Mouse (Mus musculus): Measurements from ENCODE around the gene Tnfrsf13b.
"Not testable (repeated sequence)": the region's sequence is repeated elsewhere in the genome, so short reads cannot be mapped to it uniquely, and the experiment has no call there.

Gene Tnfrsf13b

DNA sequence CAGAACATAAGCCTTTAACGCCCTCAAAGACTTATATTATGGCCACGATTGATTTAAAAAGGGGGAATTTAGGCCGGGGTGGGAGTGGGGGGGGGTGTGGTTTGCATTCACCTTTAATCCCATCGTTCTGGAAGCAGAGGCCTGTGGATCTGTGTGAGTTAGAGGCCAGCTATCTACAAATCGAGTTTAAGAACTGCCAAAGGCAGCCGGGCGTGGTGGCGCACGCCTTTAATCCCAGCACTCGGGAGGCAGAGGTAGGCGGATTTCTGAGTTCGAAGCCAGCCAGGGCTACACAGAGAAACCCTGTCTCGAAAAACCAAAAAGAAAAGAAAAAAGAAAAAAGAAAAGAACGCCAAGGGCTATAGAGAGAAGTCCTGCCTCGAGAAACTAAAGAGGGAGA, 46.9 kb downstream of the Tnfrsf13b start:
- not testable (repeated sequence) for DNase-seq (ENCODE audit: low spot score in 2 of 2)

DNA sequence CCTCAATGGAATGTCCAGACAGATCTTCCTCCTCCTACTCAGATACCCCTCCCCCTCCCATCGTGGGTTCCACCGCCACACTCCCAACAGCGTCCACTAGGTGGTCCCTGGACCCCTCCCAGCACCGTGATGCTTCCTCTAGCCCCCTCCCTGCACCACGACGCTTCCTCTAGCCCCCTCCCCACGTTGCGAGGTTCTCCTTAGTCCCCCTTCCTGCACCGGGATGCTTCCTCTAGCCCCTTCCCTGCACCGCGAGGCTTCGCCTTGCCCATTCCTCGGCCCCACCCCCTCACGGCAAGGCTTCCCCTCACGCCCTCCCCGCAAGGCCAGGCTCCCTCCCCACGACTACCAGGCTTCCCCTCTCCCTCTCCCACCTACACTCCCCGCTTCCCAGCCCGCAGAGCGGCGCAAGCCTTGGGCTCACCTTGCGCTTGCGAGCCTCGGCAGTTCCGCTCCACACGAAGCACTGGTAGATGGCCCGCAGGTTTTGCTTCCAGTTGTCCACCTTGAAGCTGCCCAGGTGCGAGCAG, 47.8 kb downstream of the Tnfrsf13b start:
- DNase-seq (ENCODE audit: low spot score in 2 of 2) = no peak

DNA sequence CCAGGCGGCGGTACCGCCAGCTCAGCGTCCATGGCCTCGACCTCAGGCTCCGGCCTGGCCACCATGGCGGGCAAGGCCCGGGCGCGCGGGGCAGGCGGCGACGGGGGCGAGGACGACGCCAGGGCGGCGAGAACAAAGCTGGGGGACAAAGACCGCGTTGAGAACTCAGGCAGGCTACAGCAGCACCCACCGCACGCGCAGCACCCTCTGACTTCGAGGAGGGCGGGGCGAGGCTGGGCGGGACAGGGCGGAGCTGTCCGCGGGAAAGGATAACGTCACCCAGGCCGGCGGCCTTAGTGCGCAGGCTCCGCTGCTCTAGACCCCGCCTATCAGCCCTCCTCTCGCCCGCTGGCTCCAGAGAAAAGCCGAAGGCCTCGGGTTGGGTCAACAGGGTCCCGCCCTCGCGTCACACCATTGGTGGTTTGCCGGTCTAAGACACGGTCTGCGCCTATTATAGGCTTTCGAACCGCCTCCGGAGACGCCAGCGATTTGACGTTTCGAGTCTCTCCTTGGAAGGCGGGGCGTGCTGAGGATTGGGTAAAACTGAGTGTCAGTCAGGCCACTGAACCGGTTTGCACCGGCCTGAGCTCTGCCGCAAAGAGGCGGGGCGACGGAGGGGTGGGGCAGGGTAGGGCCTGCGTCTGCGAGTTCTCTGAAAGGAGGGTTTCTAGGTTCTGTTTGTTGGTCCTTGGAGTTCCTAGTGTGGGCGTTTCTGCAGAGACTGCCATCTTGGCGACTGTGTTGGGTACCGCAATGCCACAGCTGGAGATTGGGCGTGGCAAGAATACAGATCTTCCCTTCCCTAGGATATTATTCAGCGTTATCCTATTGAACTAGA, 48.5 kb downstream of the Tnfrsf13b start, which contains the start of gene Usp22:
Usp22 (minus strand) TSS at position 235 of the 838 bp plus-strand sequence.
- DNase-seq (ENCODE audit: low spot score in 2 of 2) = peak; percentile 100

DNA sequence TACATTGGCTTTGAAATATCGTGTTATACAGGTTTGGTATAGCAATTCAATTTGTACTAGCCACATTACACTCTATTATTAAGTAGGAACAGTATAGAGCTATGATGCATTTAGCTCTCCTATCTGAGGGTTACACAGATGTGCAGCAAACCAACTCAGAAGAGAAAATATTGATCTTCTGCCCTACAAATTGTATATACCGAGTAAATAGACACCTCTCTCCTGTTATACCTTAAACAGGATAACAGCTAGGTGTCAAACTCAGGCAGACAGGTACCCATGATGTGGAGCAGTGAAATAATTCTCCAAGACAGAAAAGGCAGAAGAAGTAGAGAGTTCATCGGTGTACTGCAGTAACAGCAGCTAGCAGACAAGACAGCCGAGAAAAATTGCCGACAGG, 49.2 kb downstream of the Tnfrsf13b start:
- no peak for DNase-seq (ENCODE audit: low spot score in 2 of 2)

DNA sequence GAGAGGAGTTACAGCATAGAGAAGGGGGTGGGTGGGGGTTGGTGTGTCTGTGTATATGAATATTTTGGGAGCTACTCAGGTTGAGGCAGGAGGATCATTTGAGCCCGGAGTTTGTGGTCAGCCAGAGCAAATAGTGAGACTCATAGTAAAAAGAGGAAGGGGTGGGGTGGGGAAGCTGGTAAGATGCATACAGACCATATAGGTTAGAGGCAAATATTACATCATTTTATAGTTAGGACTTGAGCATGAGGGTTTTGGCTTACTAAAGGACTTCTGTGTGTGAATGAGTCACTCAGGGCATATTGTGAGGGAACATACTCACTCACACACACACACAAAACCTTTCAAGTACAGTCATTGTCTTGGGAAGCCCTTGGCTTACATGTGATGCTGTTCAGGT, 49.8 kb downstream of the Tnfrsf13b start:
- no peak for DNase-seq (ENCODE audit: low spot score in 2 of 2)

DNA sequence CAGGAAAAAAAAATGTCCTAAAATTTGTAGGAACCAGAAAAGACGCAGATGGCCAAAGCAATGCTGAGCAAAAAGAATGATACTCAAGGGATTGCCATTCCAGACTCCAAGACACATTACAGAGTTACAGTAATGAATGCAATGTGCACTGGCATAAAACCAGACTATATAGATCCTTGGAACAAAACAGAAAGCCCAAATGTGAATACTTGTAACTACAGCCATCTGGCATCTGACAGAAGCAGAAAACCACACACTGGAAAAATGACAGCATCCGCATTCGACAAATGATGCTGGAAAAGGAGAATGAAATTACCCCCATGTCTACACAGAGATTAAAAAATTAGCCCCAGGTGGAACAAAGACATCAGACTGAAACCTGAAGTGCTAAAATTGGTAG, 53.8 kb downstream of the Tnfrsf13b start:
- DNase-seq (ENCODE audit: low spot score in 2 of 2) = peak in 1 of 2 experiments; percentile 39

DNA sequence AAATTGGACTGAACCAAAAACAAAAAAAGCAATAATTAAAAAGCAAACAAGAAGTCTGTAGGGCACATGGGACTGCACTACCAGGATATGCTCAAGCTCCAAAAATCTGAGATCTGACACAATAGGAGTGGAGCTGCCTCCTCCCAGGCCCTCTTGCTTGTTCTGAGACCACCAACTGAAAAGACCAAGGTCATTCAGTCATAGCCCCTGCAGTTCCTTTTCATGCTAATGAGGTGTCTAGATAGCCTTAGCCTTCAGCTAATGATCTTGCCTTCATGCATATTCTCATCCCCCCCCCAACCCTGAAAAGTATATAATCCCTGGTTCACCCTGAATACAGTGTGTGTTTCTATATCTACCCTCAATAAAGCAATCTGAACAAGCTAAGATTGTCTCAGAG, 55.1 kb downstream of the Tnfrsf13b start:
- no peak for DNase-seq (ENCODE audit: low spot score in 2 of 2)

DNA sequence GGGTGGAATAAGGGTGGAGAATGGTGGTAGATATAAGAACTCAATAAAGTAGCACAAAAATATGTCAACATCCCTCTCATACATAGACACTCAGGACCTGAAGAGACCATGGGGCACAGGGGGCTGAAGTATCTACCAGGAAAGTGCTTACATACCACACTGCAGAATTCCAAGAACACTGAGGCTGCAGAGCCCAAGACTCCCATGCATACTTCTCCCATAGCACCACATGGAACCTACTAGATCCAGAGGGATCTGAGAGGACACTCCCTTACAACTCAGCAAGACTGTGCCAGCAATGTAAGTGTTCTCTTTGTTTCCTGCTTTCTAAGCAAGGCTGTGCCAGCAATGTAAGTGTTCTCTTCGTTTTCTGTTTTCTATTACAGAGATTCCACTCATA, 57.3 kb downstream of the Tnfrsf13b start:
- DNase-seq (ENCODE audit: low spot score in 2 of 2) = no peak

DNA sequence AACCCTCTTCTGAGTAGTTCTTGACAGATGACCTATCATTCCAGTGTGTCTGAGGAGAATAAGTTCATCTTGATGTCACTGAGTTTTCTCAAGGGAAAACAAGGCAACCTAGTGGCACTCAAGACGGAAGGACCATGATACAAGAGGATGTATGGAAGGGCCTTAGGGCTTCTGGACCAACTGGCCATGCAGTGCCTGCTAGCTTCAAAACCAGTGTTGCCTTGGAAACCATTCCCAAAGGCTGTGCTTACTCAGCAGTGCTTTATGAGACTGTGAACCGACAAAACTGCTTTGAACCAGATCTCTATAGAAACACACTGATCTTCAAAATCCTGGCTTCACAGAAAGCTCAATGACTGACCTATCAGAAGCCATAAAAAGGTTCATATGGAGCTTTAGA, 64.2 kb downstream of the Tnfrsf13b start:
- DNase-seq (ENCODE audit: low spot score in 2 of 2) = no peak

DNA sequence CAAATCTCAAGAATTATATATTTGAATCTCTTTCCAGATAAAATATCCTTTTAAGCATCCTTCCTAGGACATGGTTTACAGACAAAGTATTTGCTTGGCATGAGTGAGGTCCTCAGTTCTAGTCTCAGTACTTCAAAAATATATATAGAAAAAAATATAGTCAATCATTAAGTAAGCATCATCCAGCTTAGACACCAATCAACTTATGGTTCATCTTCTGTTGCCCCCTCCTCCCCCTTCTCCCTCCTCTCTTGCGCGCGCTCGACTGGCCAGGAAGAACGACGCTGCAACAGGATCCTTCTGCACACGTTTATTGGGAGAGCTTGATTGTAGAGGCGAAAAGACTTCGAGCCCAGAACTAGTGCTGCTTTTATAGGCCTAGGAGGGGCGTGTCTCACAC, 65.6 kb downstream of the Tnfrsf13b start:
- not testable (repeated sequence) for DNase-seq (ENCODE audit: low spot score in 2 of 2)

DNA sequence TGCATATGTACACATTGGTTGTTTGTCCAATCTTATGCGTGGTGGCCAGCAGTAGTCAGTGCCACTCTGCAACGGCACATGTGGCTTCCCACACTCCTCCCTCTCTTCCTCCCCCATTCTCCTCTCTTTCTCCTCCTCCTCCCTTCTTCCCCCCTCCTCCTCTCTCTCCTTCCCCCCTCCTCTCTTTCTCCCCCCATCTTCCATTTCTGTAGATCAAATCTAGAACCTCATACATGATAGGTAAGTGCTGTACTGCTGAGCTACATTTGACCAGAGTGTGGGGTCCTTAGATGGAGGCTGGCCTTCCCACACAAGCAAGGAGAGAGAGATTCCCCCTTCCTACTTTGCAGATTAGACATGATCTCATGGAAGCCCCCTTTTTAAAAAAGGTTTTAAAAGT, 66.2 kb downstream of the Tnfrsf13b start:
- no peak for DNase-seq (ENCODE audit: low spot score in 2 of 2)

DNA sequence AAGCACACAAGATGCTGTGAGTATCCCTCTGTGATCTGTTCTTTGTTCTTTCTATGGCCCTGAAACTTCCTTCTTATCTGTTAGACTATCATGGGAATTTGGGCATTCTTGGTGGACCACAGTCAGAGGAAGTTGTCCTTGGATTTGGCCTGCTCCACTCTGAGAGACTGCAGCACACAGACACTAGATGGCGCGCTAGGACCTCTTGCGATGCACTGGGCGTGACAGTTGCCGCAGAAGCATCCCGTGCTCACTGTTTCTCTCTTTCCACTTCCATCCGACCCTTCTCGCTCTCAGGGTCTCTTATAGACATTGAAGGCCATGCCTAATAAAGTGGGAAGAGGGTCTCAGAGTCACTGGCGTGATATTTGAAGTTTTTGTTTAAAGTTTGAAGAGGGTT, 66.8 kb downstream of the Tnfrsf13b start:
- peak; percentile 76 to 84 for DNase-seq (ENCODE audit: low spot score in 2 of 2)

DNA sequence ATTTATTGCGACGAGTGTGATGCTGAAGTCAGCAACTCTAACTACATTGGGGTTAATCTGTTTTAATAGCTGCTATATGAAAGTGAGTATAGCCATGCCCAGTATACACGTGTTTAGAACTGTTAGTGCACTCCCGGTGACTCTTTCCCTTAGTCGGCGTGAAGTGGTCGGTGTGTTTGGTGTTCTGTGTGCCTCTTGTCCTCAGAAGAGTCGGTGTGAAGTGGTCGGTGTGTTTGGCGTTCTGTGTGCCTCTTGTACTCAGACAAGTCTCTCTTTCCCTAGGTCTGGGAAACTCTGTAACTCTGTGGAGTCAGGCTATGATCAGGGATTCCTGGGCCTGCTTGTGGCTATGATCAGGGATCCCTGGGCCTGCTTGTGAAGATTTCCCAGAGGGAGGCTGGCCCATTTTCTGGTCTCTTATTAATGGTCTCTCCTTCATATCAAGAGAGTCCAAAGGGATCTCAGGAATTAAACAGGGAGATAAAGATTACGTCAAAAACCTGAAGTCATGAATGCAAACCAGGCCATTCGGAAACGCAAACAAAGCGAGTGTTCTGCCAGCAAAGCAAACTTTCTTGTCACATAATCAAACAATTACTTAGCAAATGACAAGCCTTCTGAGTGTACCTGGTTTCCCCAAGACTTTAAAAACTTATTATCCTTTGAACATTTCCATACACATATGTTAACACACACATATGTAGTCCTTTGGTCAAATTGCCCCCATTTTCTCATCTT, 70.2 kb downstream of the Tnfrsf13b start:
- no peak for DNase-seq (ENCODE audit: low spot score in 2 of 2)

DNA sequence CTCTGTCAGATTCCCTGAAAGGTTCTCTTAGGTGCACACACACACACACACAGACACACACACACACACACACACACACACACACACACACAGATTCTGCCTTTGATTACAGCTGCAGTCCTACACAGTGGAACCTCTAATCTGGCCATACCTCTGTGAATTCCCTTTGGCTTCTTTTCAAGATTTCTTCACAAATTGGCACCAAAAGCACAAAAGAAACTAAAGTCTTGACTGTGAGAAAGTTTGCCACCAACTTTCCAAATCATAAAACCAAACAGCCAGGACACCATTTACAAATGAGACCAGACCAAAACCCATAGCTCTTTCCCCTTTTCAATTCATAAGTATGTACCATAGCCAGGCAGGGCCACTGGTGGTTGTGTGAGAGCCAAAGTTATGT, 71.4 kb downstream of the Tnfrsf13b start:
- no peak for DNase-seq (ENCODE audit: low spot score in 2 of 2)
